Mouse (Mus musculus) limb, embryonic 13.5 days (tissue): ENCODE results near the gene Kremen2. TPM values are rescaled to one million over a fixed set of nuclear protein-coding genes. Genes with fewer than 3 reads are reported as not detected.

Experiments
- ATAC-seq: fragments of 200-750 bp; cut with Nextera tagmentation; 2 replicates; pipeline ENCODE4 v1.8.0; 2017; ENCODE audit warnings: low read depth, moderate number of reproducible peaks, moderate TSS enrichment; ENCODE audit not compliant: low FRiP score
- H3K27ac ChIP-seq: fragments of 300-500 bp; sonication (generic); 2 replicates; pipeline ENCODE4 v1.5.1; 2015; ENCODE audit warnings: inconsistent platforms, mild to moderate bottlenecking, moderate library complexity
- H3K27me3 ChIP-seq: fragments of 300-500 bp; sonication (generic); 2 replicates; pipeline ENCODE4 v1.6.1; 2015; ENCODE audit warnings: mild to moderate bottlenecking, inconsistent platforms
- H3K36me3 ChIP-seq: fragments of 300-500 bp; sonication (generic); 2 replicates; pipeline ENCODE4 v1.6.1; 2015; ENCODE audit warnings: inconsistent platforms, mild to moderate bottlenecking, moderate library complexity
- H3K4me1 ChIP-seq: fragments of 300-500 bp; sonication (generic); 2 replicates; pipeline ENCODE4 v1.6.1; 2015; ENCODE audit warnings: inconsistent platforms
- H3K4me2 ChIP-seq: fragments of 300-500 bp; sonication (generic); replicated peaks from 2 replicates; pipeline ENCODE4 v1.6.1; 2015; ENCODE audit warnings: inconsistent platforms, mild to moderate bottlenecking, moderate library complexity
- H3K4me3 ChIP-seq: fragments of 300-500 bp; sonication (generic); 2 replicates; pipeline ENCODE4 v1.5.1; 2015; ENCODE audit warnings: moderate library complexity, mild to moderate bottlenecking, inconsistent platforms
- H3K9ac ChIP-seq: fragments of 300-500 bp; sonication (generic); 2 replicates; pipeline ENCODE4 v1.6.1; 2015; ENCODE audit warnings: mild to moderate bottlenecking, inconsistent platforms
- H3K9me3 ChIP-seq: fragments of 300-500 bp; sonication (generic); 2 replicates; pipeline ENCODE4 v1.6.1; 2016; ENCODE audit warnings: inconsistent platforms
- WGBS: fragments of 180-500 bp; shearing (Covaris S2); methylation state at CpG from one replicate; pipeline ENCODE4 v1.1.7; 2015; 5-methylcytosine and 5-hydroxymethylcytosine counted together
- polyA plus RNA-seq: library from polyadenylated mRNA; unstranded; fragments of >200 nt; fragmentation: Nextera tagmentation; extraction: Ambion mirVana; gene quantifications from 2 replicates; pipeline ENCODE4 v1.2.1, GENCODE M21; 2015

The Kremen2 gene
- polyA plus RNA-seq, 1 experiment from 2014 or later = 46.3 TPM

DNA sequence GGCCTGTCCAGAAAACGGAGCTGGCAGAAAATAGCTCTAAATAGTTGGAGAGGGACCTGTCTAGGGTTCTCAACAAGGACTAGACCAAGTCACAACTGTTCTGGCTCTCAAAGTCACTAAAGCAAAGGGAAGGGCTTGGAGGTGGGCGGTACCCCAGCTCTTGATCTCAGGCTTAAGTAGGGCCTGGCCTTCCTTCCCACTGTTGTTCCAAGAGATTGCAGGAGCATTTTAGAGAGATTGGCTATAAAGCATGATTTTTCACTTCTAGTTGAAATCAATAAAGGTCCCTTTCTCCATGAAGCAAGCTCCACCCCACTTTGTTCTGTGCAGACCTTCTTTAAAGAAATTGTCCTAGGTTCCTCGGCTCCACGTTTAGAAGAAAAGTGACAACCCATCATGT lies 20.2 kb downstream of the Kremen2 start:
- peak overlapping the region; percentile 80 for H3K4me2 ChIP-seq
- no peaks in the 10 kb centered on the region for H3K36me3 ChIP-seq
- ATAC-seq = no peak
- H3K27me3 ChIP-seq = 0 out of 2 replicates have a peak, but pooled peaks cover 3% of the 10 kb centered on the region
- 62% methylated on average over 4 of the region's 4 CpGs for WGBS
- peak overlapping the region; percentile 70 for H3K9ac ChIP-seq
- peaks cover 17% of the 10 kb centered on the region for H3K4me1 ChIP-seq
- peak overlapping the region; percentile 88 for H3K4me3 ChIP-seq
- no peaks in the 10 kb centered on the region for H3K9me3 ChIP-seq
- H3K27ac ChIP-seq = no peak overlapping the region; the same call in 1 of the 2 replicates

DNA sequence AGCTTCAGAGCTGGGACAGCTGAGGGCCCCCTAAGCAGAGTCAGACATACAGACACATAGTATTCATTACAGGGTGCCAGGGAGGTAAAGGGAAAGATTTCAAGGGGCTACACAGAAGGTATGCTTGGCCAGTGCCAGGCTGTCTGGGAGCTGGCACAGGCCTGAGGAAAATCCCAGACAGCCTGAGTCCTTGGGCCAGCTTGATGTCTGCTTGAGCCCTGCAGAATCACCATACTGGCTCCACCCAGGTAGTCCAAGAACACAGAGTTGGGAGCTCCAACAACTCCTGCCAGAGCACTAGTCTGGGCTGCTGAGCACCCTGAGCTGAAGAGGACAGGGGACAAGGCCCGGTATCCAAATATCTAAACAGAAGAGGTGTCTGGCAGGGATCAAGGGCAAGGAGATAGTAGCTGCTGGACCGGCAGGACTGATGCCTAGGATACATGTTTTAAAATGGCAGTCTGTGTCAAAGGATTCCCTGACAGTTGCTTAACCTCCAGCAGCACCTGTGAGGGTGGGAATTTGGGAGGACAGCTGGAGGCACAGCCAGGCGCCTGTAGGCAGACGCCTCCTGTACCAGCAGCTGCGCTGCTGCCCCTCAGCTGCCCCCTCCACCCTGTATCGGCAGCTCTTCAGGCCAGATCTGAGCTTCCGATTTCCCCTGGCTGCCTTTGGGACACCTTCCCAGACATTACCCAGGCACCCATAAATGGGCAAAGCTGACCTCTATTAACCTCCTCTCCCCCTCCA lies 23.1 kb downstream of the Kremen2 start, which contains the start of gene 1520401A03Rik:
1520401A03Rik (minus strand) TSS at position 408 of the 750 bp plus-strand sequence.
- Histone ChIP-seq H3K9ac (no peak within 1 kb of the TSS; the same call in 1 of the 2 replicates), H3K9me3 (no peaks in the 10 kb centered on the region), H3K4me2 (no peak within 1 kb of the TSS), H3K4me1 (peaks cover 15% of the 10 kb centered on the region), H3K27me3 (0 out of 2 replicates have a peak, but pooled peaks cover 3% of the 10 kb centered on the region), H3K4me3 (no peak within 1 kb of the TSS), H3K27ac (no peak within 1 kb of the TSS), H3K36me3 (no peaks in the 10 kb centered on the region)
- WGBS = 64% methylated on average over 7 of the region's 7 CpGs
- ATAC-seq = no peak

DNA sequence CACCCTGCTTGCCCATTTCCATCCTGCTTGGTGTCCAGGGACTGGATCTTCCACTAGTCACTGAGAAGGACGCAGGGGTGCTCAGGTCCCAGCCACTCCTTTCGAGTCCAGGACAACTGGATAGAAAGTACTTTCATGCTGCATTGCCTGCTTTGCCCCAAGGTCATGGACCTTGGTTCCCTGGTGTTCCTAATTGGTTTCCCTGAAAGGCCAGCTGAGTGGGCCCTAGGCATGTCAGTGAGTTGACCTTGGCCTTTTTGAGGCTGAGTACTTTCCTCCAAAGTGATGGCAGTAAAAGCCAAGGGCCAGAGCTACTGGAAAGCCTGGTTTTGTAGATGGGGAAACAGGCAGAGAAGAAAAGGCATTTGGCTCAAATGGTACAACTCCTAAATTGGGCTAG lies 23.7 kb downstream of the Kremen2 start:
- Histone ChIP-seq H3K36me3 (no peaks in the 10 kb centered on the region), H3K9me3 (no peaks in the 10 kb centered on the region), H3K27ac (no peak overlapping the region), H3K4me2 (no peak overlapping the region), H3K4me1 (peaks cover 8% of the 10 kb centered on the region), H3K4me3 (no peak overlapping the region), H3K9ac (no peak overlapping the region; the same call in 1 of the 2 replicates), H3K27me3 (0 out of 2 replicates have a peak, but pooled peaks cover 3% of the 10 kb centered on the region)
- ATAC-seq = no peak
- WGBS = 83% methylated on average over 2 of the region's 2 CpGs

DNA sequence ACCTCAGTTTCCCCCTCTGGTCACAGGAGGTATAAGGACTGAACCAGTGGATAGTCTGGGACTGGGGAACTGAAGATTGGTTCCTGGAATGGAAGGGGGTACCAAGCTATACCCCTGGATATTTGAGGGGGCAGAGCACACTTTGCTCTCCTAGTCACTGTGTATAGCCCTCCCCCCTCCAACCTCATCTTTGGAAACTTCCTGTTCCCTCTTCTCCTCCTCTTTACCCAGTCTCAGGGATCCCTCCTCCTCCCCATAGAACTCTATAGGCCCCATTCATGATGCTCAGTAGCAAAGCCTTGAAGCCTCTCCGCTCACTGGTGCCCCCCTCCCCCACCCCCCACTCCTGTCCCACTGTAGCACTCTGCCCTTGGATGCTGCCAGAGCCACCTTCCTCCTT lies 26.2 kb downstream of the Kremen2 start:
- Histone ChIP-seq H3K36me3 (no peaks in the 10 kb centered on the region), H3K4me3 (no peak overlapping the region), H3K27ac (no peak overlapping the region), H3K9ac (no peak overlapping the region), H3K27me3 (0 out of 2 replicates have a peak, but pooled peaks cover 3% of the 10 kb centered on the region), H3K9me3 (no peaks in the 10 kb centered on the region), H3K4me2 (no peak overlapping the region), H3K4me1 (no peaks in the 10 kb centered on the region)
- ATAC-seq = no peak
- WGBS = 35% methylated on average over 1 of the region's 1 CpGs

DNA sequence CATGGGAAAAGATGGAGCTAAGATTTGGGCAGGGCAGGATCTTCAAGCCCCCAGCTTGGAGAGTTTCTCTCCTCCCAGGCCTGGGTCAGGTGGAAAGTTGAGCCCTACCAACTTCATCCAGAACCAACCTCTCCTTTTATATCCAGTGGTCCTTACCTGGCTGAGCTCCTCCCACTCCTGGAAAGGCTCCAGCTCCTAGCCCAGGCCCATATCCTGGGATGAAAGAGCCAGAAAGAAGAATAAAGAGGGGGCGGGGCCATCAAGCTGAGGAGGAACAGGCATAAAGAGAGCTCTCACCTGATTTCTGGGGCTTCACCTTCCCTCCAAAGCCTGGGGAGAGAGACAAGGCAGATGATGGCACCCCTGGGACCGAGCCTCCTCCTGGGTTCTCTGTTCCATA lies 28.6 kb downstream of the Kremen2 start:
- H3K36me3 ChIP-seq = no peaks in the 10 kb centered on the region
- H3K27ac ChIP-seq = no peak overlapping the region
- no peak overlapping the region for H3K4me2 ChIP-seq
- H3K9me3 ChIP-seq = no peaks in the 10 kb centered on the region
- 0 out of 2 replicates have a peak, but pooled peaks cover 3% of the 10 kb centered on the region for H3K27me3 ChIP-seq
- H3K4me1 ChIP-seq = no peaks in the 10 kb centered on the region
- 57% methylated on average over 2 of the region's 2 CpGs for WGBS
- no peak overlapping the region for H3K9ac ChIP-seq
- no peak for ATAC-seq
- no peak overlapping the region for H3K4me3 ChIP-seq

DNA sequence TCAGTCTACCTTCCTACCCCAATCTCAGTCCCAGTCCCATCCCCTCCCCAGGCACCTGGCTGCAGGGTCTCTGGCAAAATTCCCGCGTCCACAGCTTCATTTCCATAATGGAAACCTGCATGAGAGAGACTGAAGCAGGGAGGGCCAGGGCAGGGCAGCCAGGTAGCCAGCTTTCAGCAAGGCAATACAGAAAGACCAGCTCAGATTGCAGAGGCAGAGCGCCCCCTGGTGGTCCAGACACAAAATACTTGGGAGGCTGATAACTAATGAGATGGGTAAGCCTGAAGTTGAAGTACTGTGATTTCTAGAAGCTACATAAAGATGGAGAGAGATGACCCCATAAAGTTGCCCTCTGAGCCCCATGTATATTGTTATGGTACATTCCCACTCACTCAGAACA lies 39.4 kb downstream of the Kremen2 start:
- peaks cover 25% of the 10 kb centered on the region for H3K27me3 ChIP-seq
- 0 out of 2 replicates have a peak, but pooled peaks have one; percentile 62 for ATAC-seq
- H3K4me2 ChIP-seq = no peak overlapping the region
- H3K9ac ChIP-seq = no peak overlapping the region
- H3K9me3 ChIP-seq = no peaks in the 10 kb centered on the region
- H3K4me1 ChIP-seq = no peaks in the 10 kb centered on the region
- 0% methylated on average over 3 of the region's 3 CpGs for WGBS
- H3K4me3 ChIP-seq = no peak overlapping the region
- no peaks in the 10 kb centered on the region for H3K36me3 ChIP-seq
- H3K27ac ChIP-seq = no peak overlapping the region

DNA sequence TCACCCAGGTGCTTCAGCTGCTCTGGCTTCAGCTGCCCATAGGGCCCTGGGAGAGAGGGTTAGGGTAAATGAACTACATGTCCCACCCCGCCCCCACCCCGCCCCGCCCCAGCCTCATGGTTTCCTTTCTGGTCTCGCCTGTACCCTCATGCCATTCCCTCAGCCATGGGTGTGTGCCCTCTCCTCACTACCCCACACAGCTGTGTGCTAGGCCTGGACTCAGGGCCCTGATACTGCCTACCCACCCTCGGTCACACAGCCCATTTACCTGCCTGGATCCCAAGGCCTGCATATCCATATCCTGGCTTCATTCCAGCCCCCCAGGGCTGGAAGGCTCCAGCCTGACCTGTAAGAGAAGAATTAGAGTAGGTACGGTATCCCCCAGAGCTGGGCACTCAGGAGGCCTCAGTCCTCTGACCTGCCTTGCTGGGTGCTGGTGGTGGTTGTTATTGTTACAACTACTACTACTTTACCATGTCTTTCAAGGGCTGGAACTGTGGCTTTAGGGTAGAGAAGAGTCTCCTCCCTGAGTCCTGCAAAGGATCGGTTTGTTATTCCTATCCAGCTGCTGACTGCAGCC lies 40.0 kb downstream of the Kremen2 start:
- H3K4me1 ChIP-seq = no peaks in the 10 kb centered on the region
- ATAC-seq = no peak
- no peak overlapping the region for H3K27ac ChIP-seq
- WGBS = 70% methylated on average over 7 of the region's 7 CpGs
- H3K4me2 ChIP-seq = no peak overlapping the region
- H3K9me3 ChIP-seq = no peaks in the 10 kb centered on the region
- H3K4me3 ChIP-seq = no peak overlapping the region
- no peaks in the 10 kb centered on the region for H3K36me3 ChIP-seq
- peaks cover 31% of the 10 kb centered on the region for H3K27me3 ChIP-seq
- no peak overlapping the region for H3K9ac ChIP-seq

DNA sequence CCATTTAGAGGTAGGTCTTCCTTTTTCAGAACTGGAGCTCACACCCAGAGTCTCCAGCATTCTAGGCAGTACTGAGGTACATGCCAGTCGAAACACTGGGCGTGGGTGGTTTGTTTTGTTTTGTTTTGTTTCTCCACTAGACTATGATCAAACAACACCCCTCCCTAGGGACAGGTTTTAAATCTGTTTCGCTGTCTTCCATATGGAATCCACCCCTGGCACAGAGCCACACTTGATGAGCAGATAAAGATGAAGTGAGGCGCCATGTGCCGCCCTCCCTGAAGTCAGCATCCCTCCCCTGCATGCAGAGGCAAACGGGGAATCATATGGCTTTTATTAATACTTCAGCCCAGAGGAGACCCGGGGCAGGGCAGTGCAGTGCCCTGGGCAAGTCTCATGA lies 40.9 kb downstream of the Kremen2 start:
- H3K4me3 ChIP-seq = no peak overlapping the region
- peaks cover 37% of the 10 kb centered on the region for H3K27me3 ChIP-seq
- H3K9ac ChIP-seq = no peak overlapping the region
- H3K4me1 ChIP-seq = 0 out of 2 replicates have a peak, but pooled peaks cover under 1% of the 10 kb centered on the region
- no peak overlapping the region for H3K27ac ChIP-seq
- no peak for ATAC-seq
- no peaks in the 10 kb centered on the region for H3K9me3 ChIP-seq
- H3K4me2 ChIP-seq = no peak overlapping the region
- 38% methylated on average over 7 of the region's 7 CpGs for WGBS
- H3K36me3 ChIP-seq = no peaks in the 10 kb centered on the region

DNA sequence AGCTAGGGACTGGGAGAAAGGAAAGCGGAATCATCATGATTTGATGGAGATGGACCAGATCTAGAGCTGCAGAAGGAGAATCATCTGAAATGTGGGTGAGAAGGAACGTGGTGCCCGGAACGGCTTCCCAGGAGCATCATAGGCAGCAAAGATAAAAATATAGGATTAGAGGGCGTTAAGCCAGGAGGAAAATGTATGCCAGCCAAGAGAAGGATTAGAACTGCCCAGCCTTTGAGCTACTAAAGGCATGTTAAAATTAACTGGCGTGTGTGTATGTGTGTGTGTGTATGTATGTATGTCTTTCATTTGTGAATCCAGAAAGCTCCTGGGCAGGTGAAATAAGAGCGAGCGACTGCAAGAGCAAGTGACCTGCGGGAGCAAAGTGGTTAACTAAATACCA lies 42.3 kb downstream of the Kremen2 start:
- no peaks in the 10 kb centered on the region for H3K9me3 ChIP-seq
- peaks cover 50% of the 10 kb centered on the region for H3K27me3 ChIP-seq
- no peaks in the 10 kb centered on the region for H3K36me3 ChIP-seq
- H3K4me3 ChIP-seq = no peak overlapping the region
- H3K4me2 ChIP-seq = no peak overlapping the region
- H3K4me1 ChIP-seq = peaks cover 7% of the 10 kb centered on the region
- H3K9ac ChIP-seq = no peak overlapping the region
- no peak overlapping the region for H3K27ac ChIP-seq
- ATAC-seq = no peak
- 82% methylated on average over 9 of the region's 9 CpGs for WGBS

DNA sequence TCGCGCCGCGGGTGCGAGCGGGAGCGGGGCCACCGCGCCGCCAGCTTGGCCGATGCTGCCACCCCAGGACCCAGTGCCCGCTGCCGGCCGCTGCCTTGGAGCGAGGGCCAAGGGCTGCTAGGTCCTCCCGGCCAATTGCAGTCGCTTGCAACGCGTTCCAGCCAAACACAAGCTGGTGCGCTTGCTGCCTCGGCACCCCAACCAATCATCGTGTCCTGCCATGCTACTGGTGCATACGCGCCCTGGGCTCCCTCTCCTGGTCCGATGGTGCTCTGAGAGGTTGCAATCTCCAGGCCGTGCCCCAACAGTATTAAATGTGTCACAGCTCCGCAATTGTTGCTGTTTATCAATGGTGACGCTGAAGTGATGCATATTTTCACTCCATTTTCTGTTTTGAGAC lies 45.6 kb downstream of the Kremen2 start:
- Histone ChIP-seq H3K9ac (peak overlapping the region; percentile 69; the same call in 1 of the 2 replicates), H3K27me3 (peaks cover 55% of the 10 kb centered on the region), H3K4me3 (peak overlapping the region; percentile 64), H3K27ac (no peak overlapping the region), H3K4me1 (peaks cover 21% of the 10 kb centered on the region), H3K36me3 (no peaks in the 10 kb centered on the region), H3K9me3 (no peaks in the 10 kb centered on the region), H3K4me2 (peak overlapping the region; percentile 100)
- under 1% methylated on average over 27 of the region's 28 CpGs for WGBS
- ATAC-seq = peak; percentile 88

DNA sequence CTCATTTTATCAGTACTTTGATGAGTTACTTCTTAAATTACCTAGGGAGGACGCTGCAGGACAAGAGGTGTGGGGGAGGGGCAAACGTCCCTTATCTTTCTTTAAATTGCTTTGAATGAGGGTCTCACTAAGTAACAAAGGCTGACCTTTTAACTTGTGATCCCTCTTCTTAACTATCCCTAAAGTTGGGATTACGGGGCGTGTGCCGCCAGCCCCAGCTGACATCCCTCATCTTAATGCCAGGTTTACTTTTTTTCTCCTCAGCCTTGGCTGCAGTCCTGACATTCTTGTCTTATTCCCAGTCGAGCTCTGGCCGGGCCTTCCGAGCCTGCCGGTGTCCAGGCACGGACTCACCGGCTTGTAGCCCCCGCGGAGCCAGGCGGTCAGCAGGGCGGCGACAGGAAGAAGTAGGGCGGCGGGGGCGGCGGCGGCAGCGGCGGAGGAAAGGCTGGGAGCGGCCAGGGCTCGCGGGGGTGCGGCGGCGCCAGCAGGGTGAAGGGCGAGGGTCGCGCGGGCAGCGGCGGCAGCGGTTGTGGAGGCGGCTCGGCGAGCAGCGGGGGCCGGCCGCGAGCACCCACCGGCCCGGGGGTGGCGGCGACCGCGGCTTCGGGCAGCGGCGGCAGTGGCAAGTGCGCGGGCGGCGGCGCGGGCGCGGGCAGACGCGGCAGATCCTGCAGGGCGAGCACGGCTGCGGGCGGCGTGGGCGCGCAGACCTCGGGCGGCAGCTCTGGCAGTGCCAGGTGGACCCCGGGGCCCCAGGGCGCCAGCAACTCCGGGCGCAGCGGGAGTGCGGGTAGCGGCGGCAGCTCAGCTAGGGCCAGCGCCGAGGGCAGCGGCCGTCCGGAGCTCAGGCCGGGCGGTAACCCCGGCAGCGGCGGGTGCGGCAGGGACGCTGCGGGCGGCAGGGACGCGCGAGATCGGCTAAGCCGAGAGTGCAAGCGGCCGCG lies 46.2 kb downstream of the Kremen2 start:
- H3K27me3 ChIP-seq = peaks cover 55% of the 10 kb centered on the region
- peak overlapping the region; percentile 100 for H3K4me2 ChIP-seq
- H3K36me3 ChIP-seq = no peaks in the 10 kb centered on the region
- peak; percentile 22 for ATAC-seq
- H3K9me3 ChIP-seq = no peaks in the 10 kb centered on the region
- H3K9ac ChIP-seq = peak overlapping the region; percentile 69
- no peak overlapping the region for H3K27ac ChIP-seq
- H3K4me1 ChIP-seq = peaks cover 21% of the 10 kb centered on the region
- H3K4me3 ChIP-seq = peak overlapping the region; percentile 64
- under 1% methylated on average over 62 of the region's 101 CpGs for WGBS
